Mouse (Mus musculus) testis, postnatal 14 days (tissue): ENCODE measurements around the gene Mef2c.

Experiments
- DNase-seq: peaks from one replicate; pipeline ENCODE4 v3.0.0; 2021; ENCODE audit warnings: low spot score

Mef2c gene

GRCm38 (mm10) chr13:83612195-83612594, 108.4 kb downstream of the Mef2c start:
- no peak for DNase-seq

DNA sequence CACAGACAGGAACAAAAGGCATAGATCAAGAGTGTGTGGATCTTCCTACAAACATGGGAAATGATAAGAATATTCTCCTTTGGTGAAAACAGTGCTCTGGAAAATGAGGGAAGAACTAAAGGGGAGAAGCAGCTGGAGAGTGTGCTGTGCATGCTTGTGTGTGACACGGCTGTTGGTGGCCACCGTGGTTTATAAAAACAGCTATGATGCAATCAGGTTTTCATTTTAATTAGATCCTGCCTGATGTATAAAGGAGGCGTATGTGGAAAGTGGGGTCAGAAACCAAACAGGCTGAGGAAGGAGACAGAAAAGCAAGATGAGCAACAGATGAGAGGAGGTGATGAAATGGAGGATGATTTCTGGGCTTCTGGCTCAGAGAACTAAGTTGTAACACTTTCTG, 112.0 kb downstream of the Mef2c start:
- DNase-seq = no peak

- no peak for DNase-seq
These were observed 120.8 kb downstream of the Mef2c start for GRCm38 (mm10) chr13:83624651-83625050.

DNA sequence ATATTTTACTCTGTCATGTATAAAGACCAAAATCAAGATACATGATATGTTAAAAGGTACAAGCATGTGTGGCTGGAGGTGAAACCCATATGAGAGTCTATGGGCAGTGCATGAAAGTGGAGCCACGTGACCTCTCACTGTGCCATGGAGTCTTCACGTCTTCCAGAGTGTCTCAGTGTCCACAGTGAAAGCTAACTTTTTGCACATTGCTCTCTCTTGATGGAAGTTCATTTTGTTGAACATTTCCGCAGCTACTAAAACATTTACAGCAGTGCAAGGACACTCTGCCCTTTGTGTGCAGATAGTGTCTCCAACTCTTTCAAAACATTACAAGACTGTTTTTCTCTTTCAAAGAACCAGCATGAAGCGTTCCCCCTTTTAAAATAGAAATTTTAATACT, 123.6 kb downstream of the Mef2c start:
- no peak for DNase-seq

GRCm38 (mm10) chr13:83628139-83628538, 124.3 kb downstream of the Mef2c start:
- DNase-seq = no peak

DNA sequence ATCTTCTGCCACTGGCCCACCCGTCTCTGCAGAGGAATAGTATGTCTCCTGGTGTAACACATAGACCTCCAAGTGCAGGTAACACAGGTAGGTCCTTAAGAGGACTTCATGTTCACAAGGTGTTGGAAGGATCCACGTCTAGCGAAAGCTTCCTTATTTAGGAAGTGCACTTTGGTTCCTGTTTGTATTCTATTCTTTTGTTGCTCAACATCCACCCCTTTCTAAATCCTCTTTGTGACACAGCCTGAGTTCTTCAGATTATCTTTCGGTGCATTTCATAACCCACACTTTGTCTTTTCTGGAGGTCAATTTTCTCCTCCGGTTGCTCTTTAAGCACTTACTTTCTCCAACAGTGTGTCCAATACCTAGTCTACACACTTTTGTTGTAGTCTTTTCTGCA, 129.3 kb downstream of the Mef2c start:
- DNase-seq = no peak

DNA sequence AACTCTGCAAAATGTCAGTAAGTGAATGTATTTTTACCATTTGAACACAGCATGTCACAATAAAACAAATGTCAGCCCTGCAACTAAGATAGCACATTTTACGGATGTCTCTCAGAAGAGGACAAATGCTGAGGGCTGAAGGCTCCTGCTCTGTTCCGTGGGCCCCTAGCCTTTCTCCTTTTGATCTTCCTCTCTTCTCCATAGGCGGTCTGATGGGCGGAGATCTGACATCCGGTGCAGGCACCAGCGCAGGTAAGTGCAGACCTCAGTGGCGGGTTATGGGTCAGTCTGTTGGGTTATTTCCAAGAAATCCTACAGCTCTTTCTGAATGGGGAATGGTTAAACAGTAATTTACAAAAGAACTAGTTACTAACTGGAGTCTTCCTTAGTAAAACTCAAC, 131.4 kb downstream of the Mef2c start:
- DNase-seq = no peak

DNA sequence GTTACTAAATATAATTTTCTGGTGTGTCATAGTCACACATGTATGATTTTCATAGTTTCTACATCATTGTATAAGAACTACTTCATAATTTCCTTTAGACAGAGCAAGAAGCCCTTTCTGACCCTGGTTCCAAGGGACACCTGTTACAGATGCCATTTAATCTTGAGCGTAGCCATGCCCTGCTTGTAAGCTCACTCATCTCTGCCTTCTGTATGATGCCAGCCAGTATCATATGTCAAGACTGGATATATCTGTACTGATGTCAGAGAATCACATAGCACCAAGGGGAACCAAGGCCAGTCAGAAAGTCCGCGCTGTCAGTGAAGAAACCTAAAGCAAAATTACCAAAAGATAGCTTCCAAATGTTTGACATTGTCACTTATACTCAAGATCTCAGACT, 133.8 kb downstream of the Mef2c start:
- DNase-seq = no peak

DNA sequence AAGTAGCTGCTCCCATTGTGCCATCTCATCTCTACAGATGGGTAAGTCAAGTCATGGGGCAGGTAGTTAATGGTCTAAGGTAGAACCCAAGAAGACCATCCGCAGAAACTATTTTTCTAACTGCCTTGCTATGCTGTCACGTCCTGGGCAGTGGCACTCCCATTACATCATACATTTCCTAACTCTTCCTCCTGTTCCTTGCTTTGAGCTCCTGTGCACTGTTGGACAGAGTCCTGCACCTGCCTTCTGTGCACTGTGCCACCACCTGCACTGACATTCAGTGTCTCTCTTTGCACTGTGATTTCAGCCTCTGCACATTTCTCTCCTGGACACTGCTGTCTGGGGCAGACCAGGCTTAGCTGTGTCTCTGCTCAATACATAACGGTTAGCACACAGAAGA, 134.9 kb downstream of the Mef2c start:
- no peak for DNase-seq

GRCm38 (mm10) chr13:83649051-83649450, 145.2 kb downstream of the Mef2c start:
- DNase-seq = no peak

DNA sequence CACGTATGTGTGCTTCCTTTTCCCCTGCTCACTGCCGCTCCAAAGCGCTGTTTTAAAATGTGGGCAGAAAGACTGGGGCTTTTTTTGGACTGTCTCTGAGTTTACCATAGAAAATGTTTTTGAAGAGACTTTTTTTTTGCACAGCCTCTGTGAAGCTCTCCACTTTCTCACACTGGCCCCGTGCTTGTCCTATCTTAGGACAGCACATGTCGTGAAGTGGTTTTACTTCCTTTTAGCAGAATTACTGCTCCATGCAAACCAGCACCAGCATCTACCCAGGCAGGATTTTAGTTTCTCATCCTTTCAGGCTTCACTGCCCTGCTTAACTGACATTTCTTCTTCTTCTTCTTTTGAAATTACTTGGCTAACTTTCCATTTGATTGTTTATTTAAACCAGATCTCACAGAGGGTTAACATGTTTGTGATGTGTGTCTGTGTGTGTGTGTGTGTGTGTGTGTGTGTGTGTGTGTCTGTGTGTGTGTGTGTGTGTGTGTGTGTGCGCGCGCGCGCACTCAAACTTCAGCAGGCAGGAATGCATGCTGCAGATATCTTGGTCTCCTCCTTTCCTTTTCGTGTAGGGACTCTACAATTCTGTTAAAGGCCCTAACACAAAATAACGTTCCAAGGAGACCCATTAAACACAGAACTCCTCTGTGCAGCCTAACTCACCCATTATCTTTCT, 146.1 kb downstream of the Mef2c start:
- DNase-seq = no peak

DNA sequence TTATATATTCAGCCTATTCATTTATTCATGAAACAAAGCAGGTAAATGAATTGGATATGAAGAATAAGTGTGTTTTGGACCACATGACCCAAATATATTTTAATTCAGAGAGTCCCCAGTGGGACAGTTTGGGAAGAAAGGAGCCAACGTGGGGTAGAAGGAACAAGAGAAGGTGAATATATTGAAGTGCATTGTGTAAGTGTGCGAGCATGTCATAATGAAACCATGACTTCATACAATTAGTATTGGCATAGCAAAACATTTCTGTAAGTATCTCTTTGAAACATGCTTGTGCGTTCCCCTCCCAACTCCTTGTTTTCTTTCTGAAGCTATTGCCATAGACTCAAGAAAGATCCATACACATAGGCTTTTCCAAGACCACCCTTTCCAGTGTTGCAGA, 147.0 kb downstream of the Mef2c start:
- DNase-seq = no peak

DNA sequence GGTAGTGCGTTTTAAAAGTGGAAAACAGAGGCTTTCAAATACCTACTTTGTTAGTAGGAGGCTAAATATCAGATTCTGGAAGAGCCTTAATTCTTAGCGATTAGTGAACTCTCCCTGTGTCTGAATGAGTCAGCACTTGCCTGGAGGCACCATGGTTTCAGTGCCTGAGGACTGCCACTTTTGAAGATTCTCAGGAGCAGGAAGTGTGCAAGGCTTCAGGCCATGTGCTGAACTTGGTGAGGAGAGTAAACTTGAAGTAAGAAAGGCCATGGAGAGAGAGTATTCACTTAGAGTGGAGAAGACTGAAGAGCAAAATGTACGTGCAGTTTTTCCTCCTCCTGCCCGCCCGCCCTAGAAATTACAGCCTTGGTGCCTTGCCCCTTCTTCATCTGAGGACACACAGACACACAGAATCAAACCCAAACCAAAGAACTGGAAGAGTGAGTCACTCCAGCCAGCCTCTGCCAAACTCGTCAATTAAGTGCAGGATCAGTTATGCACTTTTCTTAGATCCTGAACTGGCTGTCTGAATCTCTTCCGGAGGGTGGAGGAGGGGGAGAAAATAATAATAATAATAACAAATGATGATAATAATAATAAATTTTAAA, 148.2 kb downstream of the Mef2c start:
- no peak for DNase-seq

GRCm38 (mm10) chr13:83652560-83652959, 148.7 kb downstream of the Mef2c start:
- no peak for DNase-seq

DNA sequence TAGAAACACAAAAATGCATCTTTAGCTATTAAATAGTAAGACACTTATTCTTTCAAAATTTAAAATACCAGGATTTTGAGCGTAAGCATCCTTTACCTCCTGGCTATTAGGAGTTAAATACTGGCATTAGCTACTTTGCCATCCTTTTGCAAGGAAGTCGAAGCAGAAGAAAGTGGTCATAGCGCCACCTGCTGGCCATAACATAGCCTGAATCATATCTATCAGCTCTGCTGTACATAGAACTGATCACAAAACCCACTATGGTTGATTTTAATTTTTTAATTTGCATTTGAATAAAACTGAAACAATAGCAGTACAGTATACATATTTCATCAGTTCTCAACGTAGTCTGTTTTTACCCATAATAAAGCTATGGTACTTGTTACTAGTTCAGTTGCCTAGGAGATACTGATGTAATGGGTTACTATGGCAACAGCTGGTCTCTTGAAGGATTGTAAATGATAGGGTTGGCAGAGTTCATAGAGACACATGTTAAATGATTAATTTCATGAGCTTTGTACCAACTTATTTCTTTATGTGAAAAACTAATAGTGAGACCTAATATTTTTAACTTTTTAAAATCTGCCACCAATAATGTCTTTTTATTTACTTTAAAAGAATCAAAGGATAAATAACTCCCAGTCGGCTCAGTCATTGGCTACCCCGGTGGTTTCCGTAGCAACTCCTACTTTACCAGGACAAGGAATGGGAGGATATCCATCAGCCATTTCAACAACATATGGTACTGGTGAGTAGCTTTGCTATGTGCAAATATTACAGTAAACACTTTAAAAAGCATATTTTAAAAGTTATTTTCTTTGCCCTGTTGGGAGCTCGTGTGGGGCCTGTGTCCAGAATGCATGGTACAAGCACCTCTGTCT, 151.3 kb downstream of the Mef2c start:
- DNase-seq = peak; percentile 42

DNA sequence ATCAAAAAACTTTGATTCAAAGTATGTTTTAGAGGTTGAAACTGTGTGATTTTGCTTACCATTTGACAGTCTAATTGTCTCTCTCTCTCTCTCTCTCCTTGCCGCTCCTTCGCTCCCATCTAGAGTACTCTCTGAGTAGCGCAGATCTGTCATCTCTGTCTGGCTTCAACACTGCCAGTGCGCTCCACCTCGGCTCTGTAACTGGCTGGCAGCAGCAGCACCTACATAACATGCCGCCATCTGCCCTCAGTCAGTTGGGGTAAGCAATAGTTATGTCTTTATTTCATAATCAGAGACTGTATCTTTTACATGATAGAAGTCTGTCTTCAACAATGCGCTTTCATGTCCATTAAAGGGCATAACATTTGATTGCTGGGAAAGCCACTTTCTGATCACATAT, 152.3 kb downstream of the Mef2c start:
- no peak for DNase-seq

GRCm38 (mm10) chr13:83656773-83657172, 152.9 kb downstream of the Mef2c start:
- no peak for DNase-seq

DNA sequence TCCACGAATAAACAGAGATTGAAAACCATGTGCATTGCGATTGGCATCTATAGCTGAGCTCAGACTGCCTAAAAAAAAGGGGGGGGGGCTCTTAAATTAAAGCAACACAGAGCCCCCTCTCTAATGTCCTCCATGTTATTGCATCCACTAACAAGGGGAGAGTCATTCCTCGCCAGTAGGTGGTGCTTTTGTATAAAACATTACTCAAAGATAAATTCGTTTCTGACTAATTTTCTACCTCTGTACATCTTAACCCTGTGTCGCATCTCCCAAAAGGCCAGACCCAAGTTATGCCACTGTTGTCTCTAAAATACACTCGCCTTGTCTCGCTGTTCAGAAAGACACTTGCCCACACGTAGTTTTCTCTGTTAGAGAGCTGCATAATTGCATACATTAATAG, 156.9 kb downstream of the Mef2c start:
- DNase-seq = no peak

GRCm38 (mm10) chr13:83661166-83661565, 157.3 kb downstream of the Mef2c start:
- DNase-seq = no peak

GRCm38 (mm10) chr13:83662089-83662551, 158.3 kb downstream of the Mef2c start:
- peak; percentile 11 for DNase-seq

- no peak for DNase-seq
These were observed 162.3 kb downstream of the Mef2c start for GRCm38 (mm10) chr13:83666179-83666578.

- DNase-seq = no peak
These were observed 163.2 kb downstream of the Mef2c start for GRCm38 (mm10) chr13:83667051-83667450.

GRCm38 (mm10) chr13:83707611-83708010, 203.8 kb downstream of the Mef2c start:
- no peak for DNase-seq
